Mouse (Mus musculus) CD4-positive, CD25-positive, alpha-beta regulatory T cell, adult 4 months (primary cell): ENCODE measurements around the gene Rfx8. TPM values are rescaled to one million over a fixed set of nuclear protein-coding genes. Genes with fewer than 3 reads are reported as not detected.

Experiments used
- ATAC-seq: one replicate; pipeline ENCODE4 v1.8.0; 2017
- polyA plus RNA-seq, 2 experiments: library from polyadenylated mRNA; unstranded; fragments of 100-300 nt; shearing (Covaris generic); gene quantifications; one replicate each; pipeline ENCODE4 v1.2.1; 2017

Rfx8 gene
- polyA plus RNA-seq, 2 experiments from 2014 or later: not detected

DNA sequence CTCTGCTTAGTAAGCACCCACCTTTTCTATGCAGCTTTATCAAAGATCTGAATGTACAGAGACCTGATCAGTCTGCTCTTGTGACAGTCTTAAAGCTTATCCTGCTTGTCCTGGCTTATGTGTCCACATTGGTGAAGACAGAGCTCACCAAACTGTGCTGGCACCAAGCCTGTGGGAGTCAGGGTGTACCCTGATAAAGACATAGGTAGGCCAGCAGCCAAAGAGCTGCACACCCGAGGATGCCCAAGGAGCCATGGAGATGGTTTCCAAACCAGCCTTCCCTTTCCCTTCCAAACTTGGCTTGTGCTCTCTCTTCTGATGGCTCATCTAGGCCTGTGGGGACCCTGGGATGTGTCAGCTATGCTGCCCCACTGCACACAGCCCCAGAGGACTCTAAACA is 76.5 kb downstream of the Rfx8 start:
- no peak for ATAC-seq

DNA sequence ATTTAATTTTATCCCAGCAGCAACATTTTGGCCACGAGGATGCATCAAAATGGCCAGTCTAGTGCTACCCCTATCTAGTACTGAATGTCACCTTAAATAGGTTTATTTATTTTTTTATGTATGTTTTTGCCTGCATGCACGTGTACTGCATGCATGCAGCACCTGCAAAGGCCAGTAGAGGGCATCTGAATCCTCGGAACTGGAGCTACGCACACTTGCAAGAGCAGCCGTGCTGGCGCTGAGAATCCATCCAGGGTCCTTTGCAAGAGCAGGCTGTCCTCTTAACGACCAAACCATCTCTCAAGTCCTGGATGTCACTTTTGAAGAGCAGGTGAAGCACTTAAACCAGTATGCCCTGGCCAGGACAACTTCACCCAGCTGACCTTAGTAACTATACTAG is 79.1 kb downstream of the Rfx8 start:
- ATAC-seq: no peak

DNA sequence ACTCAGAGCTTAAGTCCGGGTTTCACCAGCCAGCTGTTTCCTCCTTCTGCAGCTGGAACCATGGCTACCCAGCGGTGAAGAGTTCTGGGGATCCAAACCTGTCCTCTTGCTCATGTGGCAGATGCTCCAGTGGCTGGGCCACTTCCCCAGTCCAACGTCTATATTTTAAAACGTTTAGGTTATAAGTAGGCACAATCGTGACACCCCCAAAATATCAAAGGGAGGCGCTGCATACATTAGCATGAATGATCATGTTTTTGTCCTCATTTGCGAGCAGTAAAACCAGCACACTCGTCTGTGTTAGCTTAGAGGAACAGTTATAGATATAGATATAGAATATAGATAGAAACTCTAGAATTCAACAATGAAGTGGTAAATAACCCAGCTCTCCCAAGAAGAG is 83.7 kb downstream of the Rfx8 start:
- ATAC-seq: no peak

DNA sequence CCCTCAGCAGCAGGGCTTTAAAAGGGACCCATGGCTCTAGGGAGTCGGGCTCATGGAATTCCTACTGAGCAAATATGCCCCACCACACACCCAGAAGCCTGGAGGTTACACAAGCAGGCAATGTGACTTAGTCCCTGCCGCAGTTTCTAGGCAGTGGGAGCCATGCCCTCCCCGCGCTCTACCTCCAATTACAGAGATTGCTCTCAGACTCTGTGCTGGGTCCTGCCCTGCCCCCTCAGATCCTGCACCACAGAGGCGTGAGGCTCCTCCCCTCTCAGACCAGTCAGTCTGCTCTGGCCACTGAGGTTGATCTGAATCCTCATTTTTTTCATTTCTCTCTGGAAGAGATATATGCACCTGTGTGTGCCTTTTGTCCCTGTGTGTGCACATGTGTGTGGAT is 84.1 kb downstream of the Rfx8 start:
- ATAC-seq: no peak

DNA sequence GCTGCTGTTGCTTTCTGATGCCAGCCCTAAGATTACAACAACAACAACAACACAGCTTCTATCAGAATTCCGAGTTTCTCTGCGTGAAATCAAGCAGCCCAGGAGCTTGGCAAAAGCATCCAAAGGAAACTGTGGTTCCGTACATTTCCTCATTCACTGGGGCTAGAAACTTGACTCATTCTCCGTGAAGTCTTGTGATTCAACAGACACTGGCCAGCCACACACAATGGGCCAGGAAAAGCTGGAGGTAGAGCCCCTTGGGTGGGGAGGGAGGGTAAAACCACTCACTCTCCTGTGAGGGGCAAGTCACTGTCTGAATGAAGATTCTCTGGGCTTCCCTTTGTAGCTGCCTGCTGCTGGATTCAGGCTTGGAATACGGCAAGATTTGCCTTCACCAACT is 84.6 kb downstream of the Rfx8 start:
- ATAC-seq: no peak

DNA sequence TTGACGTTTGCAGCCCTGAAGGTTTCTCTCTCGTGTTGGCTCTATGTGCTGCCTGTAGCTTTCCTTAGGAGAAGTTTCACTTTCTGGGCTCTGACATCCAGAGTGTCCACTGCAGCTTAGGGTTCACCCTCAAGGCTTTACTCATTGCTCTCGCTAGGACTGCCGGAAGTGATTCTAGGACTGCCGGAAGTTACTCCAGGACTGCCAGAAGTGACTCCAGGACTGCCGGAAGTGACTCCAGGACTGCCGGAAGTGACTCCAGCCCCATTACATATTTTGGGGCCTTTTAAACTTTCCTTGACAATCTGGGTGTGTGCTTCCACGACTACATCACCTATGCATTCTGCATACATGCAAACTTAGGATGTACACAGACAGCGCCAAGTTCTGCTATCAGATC is 92.2 kb downstream of the Rfx8 start:
- no peak for ATAC-seq

DNA sequence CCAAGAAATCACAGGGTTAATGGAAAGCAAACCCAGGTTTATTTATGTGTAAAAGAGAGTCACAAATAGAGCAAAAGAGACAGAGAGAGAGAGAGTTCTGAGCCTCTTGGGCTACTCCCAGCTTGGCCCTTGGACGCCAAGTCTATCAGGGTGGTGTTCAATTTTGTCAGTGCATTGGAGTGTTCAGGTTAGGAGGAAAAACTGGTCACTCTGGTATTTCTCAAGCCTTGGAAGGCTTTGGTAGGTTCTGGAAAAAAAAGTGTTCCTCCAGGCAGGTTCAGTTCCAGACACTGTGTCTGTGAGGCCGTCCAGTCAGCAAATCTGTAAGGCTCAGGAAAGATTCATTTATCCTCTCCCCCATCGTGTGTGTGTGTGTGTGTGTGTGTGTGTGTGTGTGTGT is 95.3 kb downstream of the Rfx8 start:
- ATAC-seq: no peak

DNA sequence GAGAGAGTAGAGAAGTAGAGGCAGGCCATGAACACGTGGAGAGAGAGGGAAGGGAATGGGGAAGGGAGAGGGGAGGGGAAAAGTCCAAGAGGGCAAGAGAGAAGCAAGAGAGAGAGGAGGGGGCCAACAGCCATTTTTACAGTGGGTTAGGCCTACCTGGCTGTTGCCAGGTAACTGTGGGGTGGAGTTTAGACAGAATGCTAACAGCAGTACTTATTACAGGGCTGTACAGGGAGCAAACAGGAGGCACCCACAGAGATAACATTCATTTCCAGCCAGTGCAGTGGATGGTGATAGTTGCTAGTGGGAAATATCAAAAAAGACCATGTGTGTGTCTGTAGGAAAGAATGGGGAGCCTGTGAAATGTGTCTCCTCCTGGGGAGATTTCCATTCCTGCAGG is 97.1 kb downstream of the Rfx8 start:
- ATAC-seq: no peak

DNA sequence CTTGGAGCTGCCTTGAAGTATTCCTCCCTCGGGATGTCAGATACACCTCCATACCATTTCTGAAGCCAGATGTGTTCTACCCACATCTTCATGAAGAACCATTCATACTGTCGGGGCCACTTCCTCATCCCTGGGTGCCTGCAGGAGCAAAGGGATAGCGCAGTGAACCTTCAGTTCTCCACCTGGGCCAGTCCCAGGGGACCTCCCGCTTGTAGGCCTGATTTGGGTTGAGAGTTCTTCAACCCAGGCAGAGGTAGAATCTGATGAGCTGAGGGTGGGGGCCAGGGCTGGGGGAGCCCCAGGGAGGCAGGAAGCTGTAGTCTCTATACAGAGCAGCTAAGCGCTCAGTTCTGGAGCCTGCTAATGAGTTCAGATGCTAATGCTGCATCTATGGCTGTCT is 97.7 kb downstream of the Rfx8 start:
- no peak for ATAC-seq

DNA sequence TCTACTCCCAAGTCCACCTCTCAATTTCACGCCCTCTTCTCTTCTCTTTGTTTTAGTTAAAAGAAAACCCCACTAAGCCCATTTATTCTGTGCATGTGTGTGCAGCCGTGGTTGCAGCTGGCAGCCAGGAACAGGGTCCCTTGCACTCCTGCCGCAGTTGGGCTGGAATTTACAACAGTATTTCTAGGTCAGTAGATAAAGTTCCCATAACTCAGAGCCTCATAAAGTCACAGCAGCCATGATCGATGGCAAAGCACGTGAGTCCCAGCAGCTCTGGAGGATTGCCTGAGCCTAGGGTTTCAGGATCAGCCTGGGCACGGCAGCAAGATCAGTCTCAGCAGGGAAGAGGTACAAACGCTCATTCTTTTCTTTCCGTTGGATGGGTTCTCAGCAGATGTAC is 102.3 kb downstream of the Rfx8 start:
- ATAC-seq: no peak

DNA sequence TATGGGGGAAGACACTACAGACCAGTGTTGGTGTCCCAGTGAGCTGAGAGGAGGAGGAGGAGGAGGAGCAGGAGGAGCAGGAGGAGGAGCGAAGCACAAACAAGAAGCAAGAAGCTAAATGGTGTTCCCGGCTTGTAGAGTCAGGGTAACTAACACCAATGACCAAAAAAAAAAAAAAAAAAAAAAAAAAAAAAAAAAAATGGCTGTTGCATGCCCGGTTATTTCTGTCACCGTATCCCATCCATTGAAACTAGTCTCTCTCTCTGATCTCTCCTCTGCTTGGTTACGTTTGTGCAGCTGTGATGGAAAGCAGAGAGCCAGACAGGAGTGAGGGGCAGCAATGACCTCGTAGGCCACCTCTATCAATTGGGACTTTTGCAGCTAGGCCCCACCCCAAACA is 105.3 kb downstream of the Rfx8 start:
- no peak for ATAC-seq

Other genes with a start within 250 kb of the Rfx8 start
- gene Tbc1d8, start 242.2 kb downstream of the Rfx8 start, polyA plus RNA-seq: 1 to 10 TPM; 2.3 to 2.8 TPM
- 1 to 10 TPM; 2.9 to 4.8 TPM for gene Cnot11, start 186.0 kb downstream of the Rfx8 start, polyA plus RNA-seq
- gene Rnf149, start 143.6 kb downstream of the Rfx8 start, polyA plus RNA-seq: 10 to 100 TPM; 18.6 to 19.9 TPM
- not detected for gene Creg2, start 69.5 kb downstream of the Rfx8 start, polyA plus RNA-seq
- not detected for gene Gm3646, start 84.3 kb upstream of the Rfx8 start, polyA plus RNA-seq
- gene Map4k4, start 179.9 kb upstream of the Rfx8 start, polyA plus RNA-seq: 10 to 100 TPM; 29.5 to 30.3 TPM